Mouse (Mus musculus) testis, postnatal 14 days (tissue): ENCODE data around the gene Cpne2.
A peak's percentile ranks its signal among the peaks of the same experiment; 100 is the strongest.

Experiments
- DNase-seq: peaks from one replicate; pipeline ENCODE4 v3.0.0; 2021; ENCODE audit warnings: low spot score

The Cpne2 gene

DNA sequence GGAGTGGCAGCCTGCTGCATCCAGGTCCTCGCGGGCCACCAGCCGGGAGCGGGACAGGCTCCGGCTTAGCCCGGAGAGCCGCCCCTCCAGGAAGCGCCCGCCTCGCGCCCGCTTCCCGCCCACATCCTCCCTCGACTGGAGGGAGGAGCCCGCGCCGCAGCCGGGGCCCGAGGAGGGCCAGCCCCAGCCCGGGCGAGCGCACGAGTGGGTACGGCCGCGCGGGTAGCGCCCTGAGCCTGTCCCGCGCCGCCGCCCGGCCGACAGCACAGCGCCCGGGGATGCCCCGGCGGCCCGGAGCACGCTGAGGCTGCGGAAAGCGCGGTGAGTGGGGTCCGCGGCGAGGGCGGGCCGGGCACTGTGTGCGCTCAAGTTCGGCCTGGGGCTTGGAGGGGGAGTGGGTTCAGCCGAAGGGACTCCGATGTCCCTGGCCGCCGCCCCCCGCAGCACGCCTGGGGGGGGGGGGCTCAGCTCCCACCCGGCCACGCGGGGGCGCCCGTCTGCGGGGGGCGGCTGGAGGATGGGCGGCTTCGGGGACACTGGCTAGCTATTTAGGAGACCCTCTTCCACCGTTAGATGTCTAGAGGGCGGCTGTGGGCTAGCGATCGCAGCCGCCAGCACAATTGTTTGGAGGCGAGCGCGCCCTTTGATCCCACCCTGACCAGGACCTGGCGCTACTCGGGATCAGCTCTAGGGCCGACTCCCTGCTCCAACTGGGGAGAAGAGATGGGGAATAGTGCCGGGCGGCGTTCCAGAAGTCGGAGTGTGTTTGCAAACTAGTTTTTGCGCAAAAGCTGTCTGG, at the start of gene Cpne2:
Gene Cpne2, plus strand, starts transcription at position 118 of the 799 bp plus-strand sequence.
- peak; percentile 42 for DNase-seq

DNA sequence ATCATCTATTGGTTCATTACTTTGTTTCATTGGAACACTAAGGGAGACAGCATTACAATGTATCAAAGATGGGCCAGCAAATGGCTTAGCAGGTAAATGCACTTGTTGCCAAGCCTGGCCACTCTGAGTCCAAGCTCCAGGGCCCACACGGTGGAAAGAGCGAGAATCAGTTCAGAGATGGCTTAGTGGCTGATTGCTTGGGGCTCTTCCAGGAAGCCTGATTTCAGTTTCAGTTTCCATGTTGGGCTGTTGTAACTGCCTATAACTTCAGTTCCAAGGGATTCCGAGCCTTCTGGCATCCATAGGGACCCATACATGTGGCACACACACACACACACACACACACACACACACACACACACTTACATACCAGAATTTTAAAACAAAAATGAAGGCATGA, 47.5 kb upstream of the Cpne2 start:
- peak; percentile 46 for DNase-seq

DNA sequence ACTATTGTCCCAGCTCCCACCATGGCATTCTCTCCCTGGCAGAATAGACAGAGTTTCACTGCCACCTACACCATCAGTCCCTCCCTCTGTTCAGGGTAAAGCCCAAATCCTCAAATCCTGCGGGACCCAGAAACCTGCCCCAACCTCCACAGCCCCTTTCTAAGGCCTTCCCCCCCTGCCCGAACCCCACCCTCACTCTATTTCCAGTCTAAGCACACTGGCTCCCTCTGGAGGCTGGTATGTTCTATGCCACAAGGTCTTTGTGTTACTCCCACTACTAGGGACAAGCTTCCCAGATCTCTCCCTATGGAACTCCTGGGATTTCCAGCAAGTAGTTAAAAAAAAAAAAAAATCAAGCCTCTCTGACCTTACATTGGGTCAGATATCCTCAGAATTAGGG, 46.9 kb upstream of the Cpne2 start:
- DNase-seq: no peak

DNA sequence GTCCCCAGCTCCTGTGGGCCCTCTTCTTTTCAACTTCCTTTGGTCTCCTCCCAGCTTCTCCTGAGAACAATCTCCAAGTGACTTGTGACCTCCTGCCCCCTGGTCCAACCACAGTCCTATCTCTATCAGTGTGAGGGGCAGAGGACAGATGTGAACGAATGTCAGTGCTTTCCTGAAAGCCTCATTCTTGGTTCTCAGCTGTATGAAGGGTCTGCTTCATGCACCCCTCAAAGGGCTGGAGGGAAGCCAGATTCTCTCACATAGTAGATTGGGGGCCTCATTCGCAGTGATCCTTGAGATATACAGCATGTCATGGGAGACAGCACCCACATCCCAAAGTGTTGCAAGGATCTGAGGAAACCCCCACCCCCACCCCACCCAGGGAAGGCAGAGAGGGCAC, 44.8 kb upstream of the Cpne2 start:
- DNase-seq: no peak

DNA sequence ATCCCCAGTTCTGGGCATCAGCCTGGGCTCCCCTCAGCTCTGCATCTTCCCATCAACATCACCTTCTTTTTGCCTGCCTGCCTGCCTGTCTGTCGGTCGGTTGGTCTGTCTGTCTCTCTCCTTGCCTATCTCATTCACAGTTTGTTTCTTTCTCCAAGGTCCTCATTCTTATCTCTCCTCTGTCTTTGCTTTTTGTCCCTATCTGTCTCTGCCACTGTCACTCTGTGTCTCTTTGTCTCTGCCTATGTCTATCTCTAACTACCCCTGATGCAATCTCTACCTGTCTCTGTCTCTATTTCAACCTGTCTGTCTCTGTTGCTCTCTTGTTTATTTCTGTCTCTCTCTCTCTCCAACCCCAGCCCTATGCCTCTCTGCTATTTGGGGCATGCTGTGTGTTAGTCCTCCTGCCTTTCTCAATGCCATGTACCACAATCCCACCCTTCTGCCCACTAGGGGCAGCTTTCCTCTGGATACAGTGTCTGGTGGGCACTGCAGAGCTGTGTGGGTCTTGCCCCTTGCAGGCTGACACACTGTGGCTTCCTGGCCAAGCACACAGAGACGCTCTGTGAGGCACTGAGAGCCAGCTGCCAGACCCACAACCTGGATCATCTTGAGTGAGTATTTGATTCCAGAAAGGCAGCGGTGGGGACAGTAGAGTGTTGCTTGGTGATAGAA, 42.8 kb upstream of the Cpne2 start:
- DNase-seq: no peak

DNA sequence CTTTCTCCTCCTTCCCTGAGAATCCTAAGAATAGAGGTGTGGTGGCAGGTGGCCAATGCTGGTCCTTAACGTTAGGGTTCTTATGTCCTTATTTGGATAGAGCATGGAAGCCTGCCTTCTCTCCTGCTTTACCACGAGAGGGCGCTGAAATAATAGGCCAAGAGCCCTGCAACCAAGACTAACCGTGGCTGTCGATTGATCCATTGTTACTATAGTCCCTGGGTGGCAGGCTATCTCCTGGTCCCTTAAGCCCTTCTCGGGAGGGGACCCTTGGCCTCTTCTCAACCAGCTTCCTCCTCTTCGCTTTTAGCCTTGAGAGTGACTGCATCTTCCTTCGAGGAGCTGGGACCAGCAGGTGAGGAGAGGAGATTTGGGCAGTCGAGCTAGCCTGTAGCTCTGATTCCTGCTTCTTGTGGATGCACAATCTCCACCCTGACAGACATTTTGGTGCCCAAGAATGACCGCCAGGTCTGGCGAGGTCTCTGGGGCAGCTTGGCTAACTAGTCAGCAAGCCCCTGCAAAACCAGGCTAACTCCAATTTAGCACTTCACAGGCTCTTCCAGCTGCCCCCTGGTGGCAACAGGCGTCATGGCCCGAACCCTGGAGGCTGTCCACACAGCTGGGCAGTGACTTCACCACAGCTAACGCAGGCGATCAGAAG, 40.6 kb upstream of the Cpne2 start:
- DNase-seq: no peak

DNA sequence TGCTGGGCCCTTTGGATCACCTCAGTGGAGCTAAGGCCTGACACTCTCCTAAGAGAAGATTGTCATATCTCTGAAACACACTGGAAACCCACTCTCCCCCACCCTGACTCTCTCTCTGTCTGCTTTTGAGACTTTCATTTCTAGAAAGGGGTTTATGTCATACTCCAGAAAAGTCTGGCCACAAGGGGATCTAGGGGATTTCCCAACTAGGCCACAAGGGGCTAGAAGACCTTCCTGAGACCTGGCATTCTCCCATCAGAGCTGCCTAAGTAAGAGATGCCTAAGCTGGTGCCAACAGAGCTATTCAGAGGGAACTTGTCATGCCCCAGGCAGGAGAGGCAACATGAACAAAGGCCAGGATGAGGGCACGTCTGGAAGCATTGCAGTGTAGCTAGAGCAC, 39.5 kb upstream of the Cpne2 start:
- DNase-seq: no peak

DNA sequence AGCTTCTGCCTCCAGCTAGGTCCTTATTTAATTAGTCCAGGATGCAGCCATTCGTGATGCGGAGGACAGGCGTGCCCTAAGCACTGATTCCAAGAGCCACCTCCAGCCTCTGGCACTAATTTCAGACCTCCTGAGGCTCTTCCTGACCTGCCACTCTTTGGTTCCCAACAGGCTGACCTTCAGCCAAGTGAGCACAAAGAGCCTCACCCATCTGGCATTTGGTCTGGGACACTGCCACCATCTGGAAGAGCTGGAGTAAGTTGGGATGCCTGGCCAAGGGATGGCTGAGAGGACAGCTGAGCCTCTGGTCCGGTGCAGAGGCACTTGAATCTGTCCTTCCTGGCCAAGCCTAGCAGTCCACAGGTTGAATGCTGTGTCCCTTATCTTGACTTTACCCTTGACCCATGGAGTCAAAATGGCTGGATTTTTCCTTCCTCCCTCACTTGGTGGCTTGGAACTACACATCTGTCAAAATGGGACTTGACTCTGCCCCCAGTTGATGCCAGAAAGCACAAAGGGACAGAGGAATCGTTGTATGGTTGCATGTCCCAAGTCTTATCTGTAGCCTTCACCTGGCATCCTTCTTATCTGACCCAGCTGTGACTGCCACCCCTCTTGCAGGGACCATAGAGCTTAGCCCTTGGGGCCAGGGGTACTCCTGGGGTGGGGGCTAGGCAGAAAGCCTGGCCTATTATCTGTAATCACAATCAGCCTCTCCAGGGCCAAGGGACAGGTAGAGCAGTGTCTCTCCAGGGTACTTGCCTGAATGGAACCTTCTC, 17.2 kb upstream of the Cpne2 start:
- no peak for DNase-seq

DNA sequence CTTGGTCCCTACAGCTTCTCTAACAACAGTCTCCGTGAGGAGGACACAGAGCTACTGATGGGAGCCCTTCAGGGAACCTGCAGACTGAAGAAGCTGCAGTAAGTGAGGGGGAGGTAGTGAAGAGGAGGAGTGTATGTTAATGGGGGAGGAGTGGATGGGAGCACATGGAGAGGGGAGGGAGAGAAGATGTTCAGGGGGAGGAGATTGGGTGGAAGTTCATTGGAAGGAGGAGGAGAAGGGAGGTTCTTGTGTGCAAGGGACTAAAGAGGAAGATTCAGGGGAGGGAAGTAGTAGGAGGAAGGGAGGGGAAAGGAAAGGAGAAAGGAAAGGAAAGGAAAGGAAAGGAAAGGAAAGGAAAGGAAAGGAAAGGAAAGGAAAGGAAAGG, 16.6 kb upstream of the Cpne2 start:
- no peak for DNase-seq

DNA sequence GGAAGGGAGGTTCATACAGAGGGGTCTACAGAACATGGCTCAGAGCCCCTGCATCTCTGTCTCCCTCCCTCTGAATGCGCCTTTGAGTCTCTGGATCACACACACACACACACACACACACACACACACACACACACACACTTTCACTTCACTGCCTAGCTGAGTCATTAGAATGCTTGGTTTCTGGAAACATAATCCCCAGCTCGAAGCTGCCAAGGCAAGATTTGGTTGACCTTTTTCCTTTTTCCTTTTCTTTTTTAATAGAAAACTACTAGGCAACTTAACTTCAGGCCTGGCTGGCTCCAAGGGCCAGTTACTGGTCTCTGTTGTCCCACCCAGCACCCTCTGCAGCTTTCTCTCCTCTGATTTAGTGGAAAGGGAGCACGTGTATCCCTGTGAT, 16.0 kb upstream of the Cpne2 start:
- DNase-seq: no peak

DNA sequence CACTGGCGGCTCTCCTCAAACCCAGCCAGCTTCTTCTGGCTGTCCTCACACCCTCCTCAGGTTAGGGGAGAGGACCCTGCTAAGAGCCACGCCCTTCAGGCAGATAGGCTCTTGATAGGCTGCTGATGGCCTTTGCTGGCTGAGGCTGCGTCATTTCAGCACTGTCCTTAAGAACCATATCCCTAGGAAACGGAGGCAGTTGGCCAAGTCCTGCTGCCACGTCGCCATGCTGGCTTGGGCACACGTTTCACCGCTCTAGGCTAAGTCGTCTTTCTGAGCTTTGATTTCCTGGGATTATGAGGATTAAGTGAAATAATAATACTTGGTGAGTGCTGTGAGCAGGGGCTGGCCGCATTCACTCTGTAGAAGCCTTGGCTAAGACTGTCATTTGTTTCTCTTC, 14.5 kb upstream of the Cpne2 start:
- no peak for DNase-seq

DNA sequence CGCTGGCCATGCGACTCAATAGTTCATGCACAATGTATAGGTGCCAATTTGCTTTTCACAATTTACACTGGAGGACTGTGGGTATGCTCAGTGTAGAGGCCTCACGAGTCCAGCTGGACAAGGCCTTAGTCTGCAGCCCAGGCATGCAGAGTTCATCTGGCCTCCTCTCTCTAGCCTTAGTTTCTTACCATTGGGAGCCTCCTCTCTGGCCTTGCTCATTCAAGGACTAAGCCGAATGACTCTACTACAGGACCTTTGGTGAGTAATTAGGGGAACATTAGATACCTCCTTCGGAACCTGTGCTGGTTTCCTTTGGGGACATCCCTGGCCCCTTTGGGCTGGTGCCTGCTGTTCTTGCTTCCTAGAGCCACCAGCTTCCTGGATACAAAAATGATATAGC, 13.8 kb upstream of the Cpne2 start:
- no peak for DNase-seq

DNA sequence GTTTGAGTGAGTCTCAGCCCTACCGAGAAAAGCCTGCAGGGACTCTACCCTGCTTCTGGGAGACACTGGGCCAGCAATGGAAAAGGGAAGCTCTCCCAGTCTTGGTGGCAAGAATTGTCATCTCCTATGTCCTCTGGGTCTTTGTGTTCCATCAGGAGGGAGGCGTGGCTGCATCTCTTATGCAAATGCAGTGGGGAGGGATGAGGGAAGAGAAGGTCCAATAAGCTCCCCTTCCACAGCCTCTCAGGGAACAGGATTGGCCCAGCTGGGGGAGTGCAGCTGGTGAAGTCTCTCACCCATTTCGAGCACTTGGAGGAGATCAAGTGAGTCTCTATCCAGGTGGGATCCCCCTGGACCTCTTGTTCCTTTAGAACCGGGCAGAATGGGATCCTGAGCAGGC, 11.3 kb upstream of the Cpne2 start:
- no peak for DNase-seq

DNA sequence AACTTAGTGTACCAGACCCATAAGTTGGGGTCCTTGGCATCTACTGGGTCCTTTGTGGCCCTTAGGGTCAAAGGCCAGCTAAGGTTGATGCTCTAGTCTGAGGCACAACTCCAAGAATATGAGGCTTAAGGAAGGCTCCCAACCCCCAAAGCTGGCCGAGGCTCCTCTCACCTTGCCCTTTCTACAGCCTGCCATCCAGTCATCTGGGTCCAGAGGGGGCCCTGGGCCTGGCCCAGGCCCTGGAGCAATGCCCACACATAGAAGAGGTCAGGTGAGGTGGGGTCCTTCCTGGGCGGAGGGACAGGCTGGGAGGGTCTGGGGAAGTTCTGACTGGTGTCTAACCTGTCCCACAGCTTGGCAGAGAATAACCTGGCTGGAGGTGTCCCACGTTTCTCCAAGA, 10.3 kb upstream of the Cpne2 start:
- no peak for DNase-seq

DNA sequence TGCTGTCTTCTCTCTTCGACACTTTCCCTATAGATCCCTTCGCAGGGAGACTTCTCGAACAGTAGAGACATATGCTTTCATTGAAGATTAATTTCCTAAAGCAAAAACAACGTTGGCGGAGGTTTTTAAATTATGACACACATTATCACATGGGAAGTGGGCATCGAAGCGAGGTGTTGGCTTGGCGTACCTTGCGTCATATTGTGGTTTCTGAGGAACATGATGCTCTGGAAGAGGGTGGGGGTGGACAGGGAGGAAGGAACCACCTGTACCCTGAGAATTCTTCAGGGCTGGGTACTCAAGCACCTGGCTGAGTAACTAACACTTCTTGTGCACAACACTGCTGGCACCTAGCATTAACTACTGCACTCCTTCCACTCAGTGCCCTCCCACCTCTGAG, 8.2 kb upstream of the Cpne2 start:
- no peak for DNase-seq

DNA sequence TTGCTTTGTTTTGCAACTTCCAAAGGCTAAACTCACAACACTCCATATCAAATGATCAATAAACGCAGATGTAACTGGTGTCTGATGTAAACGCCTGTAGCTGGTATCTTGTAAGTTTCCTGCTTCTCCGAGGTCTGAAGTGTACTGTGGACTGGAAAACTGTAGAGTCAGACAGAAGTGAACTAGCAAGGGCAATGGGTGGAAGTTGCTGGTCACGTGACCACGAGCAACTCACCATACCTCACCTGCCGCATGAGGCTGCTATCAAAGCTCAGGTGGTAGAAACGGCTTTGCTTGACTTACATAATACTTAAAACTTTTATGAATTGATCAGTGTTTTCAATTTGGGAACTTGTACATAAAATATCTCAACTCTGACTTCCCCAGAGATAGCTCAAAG, 5.6 kb upstream of the Cpne2 start:
- DNase-seq: no peak

DNA sequence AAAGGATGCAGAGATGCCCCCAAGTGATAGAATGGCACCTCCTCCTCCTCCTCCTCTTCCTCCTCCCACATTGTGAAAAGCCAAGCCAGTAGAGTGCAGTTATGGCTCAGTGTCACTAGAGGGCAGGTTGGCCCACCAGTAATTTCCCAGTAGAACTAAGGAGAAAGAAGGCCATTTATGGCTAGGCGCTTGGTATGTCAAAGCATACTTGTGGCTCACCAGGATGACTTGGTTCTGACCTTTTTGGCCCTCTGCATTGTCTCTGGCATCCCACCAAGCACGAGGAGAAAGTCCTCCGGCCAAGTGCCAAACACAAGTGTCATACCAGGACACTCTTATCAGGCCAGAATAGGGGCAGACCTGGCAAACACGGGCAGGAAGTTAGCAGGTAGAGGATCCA, 4.5 kb upstream of the Cpne2 start:
- DNase-seq: no peak

DNA sequence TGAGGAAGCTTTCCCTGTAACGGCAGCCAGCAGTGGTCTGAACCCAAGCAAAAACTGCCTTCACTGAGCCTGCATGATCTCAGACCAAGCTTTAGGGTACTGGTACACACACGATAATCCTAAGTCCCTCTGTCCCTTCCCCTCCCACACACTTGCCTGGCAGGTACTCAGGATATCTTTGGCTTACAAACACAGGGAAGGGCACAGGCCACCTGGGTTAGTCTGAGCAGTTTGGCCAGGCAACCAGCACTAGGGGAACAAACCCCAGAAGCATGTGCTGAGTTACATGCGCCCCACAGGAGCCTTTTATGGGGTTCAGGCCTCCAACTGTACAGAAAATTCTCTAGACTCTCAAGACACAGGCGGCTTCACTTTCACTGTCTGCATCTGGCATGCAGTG, 2.9 kb upstream of the Cpne2 start:
- DNase-seq: no peak

DNA sequence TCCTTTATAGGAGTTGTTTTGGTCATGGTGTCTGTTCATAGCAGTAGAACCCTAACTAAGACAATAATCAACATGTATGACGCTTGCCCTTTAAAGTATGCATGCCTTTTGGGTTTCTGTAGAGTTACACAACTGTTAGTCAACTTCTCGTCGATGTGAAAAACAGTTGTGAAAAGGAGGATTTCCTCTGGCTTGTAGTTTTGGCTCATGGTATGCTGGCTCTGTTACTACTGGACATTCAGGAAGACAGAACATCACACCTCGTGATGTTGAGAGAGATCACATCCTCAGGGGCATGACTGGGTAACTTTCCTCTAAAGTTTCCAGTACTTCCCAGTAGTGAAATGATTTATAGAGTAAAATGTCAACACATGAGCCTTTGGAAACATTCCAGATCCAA, 2.1 kb upstream of the Cpne2 start:
- no peak for DNase-seq

DNA sequence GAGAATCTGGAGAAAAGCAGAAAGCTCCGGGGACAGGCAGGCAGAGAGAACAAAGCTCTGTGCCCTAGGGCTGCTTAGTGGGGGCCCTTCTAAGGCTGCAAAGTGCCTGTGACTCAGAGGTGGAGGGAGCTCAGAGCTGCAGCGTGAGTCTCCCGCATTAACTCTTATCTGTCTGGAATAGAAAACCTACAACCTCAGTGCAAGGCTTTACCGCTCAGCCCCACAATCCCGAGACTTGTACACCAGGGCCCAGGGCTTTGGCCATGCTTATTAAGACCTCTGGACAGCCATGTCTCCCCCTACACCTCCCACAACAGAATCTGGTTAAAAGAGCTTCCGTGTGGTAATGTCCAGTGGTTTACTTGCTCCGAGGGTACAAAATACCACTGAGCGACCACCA, 790 bp upstream of the Cpne2 start:
- no peak for DNase-seq

DNA sequence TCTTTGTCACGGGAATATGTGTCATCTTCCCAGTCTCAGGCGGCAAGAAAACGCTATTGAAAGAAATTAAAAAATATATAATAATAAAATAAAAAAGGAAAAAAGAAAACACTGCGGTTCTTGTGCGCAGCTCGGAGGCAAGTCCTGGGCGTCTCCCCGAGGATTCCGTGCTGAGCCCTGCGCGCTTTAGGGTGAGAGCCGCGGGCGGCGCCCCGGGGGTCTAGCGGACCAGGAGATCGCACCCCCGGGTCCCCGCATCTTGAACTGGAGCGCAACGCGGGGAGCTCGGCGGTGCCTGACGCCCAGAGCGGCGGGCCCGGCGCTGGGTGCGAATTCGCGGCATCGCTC, 291 bp upstream of the Cpne2 start:
- no peak for DNase-seq

DNA sequence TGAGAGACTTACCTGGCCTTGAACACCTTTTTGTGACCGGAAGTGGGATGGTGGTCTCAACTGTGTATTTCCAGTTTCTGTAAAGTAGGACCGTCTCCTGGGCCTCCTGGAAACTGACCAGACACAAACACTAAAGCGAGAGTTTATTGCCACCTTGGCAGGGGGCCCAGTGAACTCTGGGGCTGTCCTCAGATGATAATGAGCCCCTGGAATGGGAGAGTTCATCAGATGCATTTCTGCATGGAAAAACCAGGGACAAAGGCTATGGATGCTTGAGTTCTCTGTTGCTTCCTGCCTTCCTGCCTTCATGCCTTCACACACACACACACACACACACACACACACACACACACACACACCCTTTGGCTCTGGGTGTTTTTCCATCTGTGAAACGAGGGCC, 1.8 kb downstream of the Cpne2 start:
- no peak for DNase-seq

DNA sequence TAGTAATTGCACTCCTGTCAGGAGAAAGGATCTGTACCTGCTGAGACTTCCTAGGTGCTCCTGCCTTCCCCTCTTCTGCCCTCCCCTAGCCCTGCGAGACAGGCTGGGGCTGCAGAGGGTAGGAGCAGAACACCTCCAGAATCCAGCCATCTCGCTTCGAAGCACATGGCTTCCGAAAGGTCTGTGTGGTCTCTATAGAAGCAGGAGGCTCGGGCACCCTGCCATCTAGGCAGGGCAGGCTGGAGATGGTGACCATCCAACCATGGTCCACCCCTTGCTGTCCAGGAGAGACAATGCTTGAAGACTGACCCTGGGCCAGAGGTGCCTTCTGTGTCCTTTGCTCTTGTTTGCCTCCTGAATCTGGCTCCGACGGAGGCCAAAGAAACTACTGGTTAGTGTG, 2.8 kb downstream of the Cpne2 start:
- no peak for DNase-seq
